Mouse (Mus musculus) olfactory bulb, adult 2 months (tissue): ENCODE measurements around the gene Ptprn2.

ENCODE experiments used
- CTCF ChIP-seq: fragments of 200-500 bp; IDR thresholded peaks from 2 replicates; pipeline ENCODE4 v1.5.1; 2012; ENCODE audit warnings: low read depth, mild to moderate bottlenecking, low read length, moderate library complexity; ENCODE audit not compliant: insufficient read depth
- POLR2A ChIP-seq: fragments of 200-500 bp; IDR thresholded peaks from 2 replicates; pipeline ENCODE4 v1.6.1; 2012; ENCODE audit warnings: mild to moderate bottlenecking, low read depth, low read length, moderate library complexity; ENCODE audit not compliant: insufficient read depth

DNA sequence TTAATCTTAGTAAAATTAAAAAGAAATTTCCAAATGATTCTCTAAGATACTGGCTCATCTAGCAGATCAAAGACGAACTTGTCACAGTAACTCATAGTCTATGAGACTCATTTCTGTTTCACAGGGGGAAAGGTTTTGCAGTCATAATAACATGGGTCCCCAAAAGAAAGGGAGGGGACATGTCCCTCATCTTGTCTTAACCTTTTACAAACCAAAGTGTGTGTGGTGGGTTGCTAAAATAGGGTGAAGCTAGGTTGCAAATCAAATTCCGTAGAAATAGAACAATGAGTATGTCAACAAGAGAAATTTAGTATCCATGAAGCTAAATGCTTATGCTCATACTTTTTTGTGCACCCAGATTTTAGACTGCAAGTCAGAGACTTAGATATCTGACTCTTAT is 671.7 kb downstream of the Ptprn2 start:
- TF ChIP-seq CTCF (no peak), POLR2A (no peak)
